Mouse (Mus musculus) heart, postnatal 0 days (tissue): ENCODE data around the gene Themis2. TPM values are rescaled to one million over a fixed set of nuclear protein-coding genes. Genes with fewer than 3 reads are reported as not detected.
"Not testable (repeated sequence)": the region's sequence is repeated elsewhere in the genome, so short reads cannot be mapped to it uniquely, and the experiment has no call there.

Source experiments
- ATAC-seq: fragments of 200-750 bp; cut with Nextera tagmentation; 2 replicates; pipeline ENCODE4 v1.8.0; 2017; ENCODE audit warnings: low read depth, moderate number of reproducible peaks, moderate library complexity; ENCODE audit not compliant: insufficient read depth
- DNase-seq: peaks from one replicate; pipeline ENCODE4 v3.0.0-alpha.2; 2016; ENCODE audit warnings: low spot score
- H3K27ac ChIP-seq: fragments of 300-500 bp; sonication (generic); 2 replicates; pipeline ENCODE4 v1.5.1; 2014; ENCODE audit warnings: low read depth, mild to moderate bottlenecking
- H3K27me3 ChIP-seq: fragments of 300-500 bp; sonication (generic); 2 replicates; pipeline ENCODE4 v1.6.1; 2014; ENCODE audit warnings: low read length, mixed read lengths; ENCODE audit not compliant: control insufficient read depth, insufficient read depth
- H3K36me3 ChIP-seq: fragments of 300-500 bp; sonication (generic); replicated peaks from 2 replicates; pipeline ENCODE4 v1.6.1; 2014; ENCODE audit warnings: low read length, mixed read lengths; ENCODE audit not compliant: control insufficient read depth, insufficient read depth
- H3K4me1 ChIP-seq: fragments of 300-500 bp; sonication (generic); 2 replicates; pipeline ENCODE4 v1.6.1; 2014; ENCODE audit warnings: antibody characterized with exemption; ENCODE audit not compliant: control insufficient read depth, insufficient read depth
- H3K4me2 ChIP-seq: fragments of 300-500 bp; sonication (generic); 2 replicates; pipeline ENCODE4 v1.6.1; 2014; ENCODE audit warnings: low read depth, mild to moderate bottlenecking, low read length, moderate library complexity
- H3K4me3 ChIP-seq: fragments of 300-500 bp; sonication (generic); 2 replicates; pipeline ENCODE4 v1.5.1; 2014; ENCODE audit warnings: low read depth, low read length
- H3K9ac ChIP-seq: fragments of 300-500 bp; sonication (generic); replicated peaks from 2 replicates; pipeline ENCODE4 v1.6.1; 2014; ENCODE audit warnings: low read depth, low read length, mixed read lengths
- H3K9me3 ChIP-seq: fragments of 300-500 bp; sonication (generic); replicated peaks from 2 replicates; pipeline ENCODE4 v1.6.1; 2016; ENCODE audit warnings: low read length; ENCODE audit not compliant: control insufficient read depth
- CTCF ChIP-seq: IDR thresholded peaks from 2 replicates; pipeline ENCODE4 v1.5.1; 2016; ENCODE audit warnings: antibody characterized with exemption, control low read depth, low read depth
- EP300 ChIP-seq: IDR thresholded peaks from 2 replicates; pipeline ENCODE4 v1.6.1; 2016; ENCODE audit warnings: antibody characterized with exemption, low read depth
- WGBS: fragments of 180-500 bp; shearing (Covaris S2); extraction: QIAGEN DNeasy Blood & Tissue Kit; methylation state at CpG from one replicate; pipeline ENCODE4 v1.1.7; 2014; 5-methylcytosine and 5-hydroxymethylcytosine counted together
- polyA plus RNA-seq: library from polyadenylated mRNA; unstranded; fragments of >200 nt; fragmentation: Nextera tagmentation; extraction: Ambion mirVana; gene quantifications from 2 replicates; pipeline ENCODE4 v1.2.1, GENCODE M21; 2015
- total RNA-seq: library from RNA; depleted of rRNA; stranded (reverse); fragments of >200 nt; gene quantifications from 2 replicates; pipeline ENCODE4 v1.2.3, GENCODE M21; 2014; ENCODE audit warnings: low replicate concordance

Themis2 gene
- total and polyA plus RNA-seq, 2 experiments from 2014 or later = 0.73 to 1.1 TPM

DNA sequence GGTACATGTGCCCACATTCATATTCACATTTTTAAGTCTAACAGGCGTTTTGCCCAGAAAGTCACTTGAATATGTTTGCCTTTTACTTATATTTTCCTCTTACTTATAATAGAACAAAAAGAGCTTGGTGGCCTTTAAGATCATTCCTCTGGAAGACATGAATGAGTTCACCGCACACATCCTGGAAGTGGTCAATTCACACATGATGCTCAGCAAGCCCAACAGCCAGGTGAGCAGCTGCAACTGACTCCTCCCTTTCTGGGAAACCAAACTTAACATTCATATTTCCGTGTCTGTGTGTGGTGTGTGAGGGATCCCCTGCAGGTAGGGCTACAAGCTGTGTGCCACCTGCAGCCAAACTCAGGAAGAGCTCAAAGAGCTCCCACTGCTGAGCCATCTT, 21.3 kb downstream of the Themis2 start:
- Histone ChIP-seq H3K4me3 (no peak overlapping the region), H3K4me1 (no peaks in the 10 kb centered on the region), H3K4me2 (no peak overlapping the region), H3K9ac (no peak overlapping the region), H3K27me3 (no peaks in the 10 kb centered on the region), H3K27ac (no peak overlapping the region), H3K36me3 (peaks cover 90% of the 10 kb centered on the region), H3K9me3 (no peaks in the 10 kb centered on the region)
- DNase-seq (no peak), ATAC-seq (no peak)
- TF ChIP-seq EP300 (no peak), CTCF (no peak)
- WGBS = 80% methylated on average over 3 of the region's 3 CpGs

DNA sequence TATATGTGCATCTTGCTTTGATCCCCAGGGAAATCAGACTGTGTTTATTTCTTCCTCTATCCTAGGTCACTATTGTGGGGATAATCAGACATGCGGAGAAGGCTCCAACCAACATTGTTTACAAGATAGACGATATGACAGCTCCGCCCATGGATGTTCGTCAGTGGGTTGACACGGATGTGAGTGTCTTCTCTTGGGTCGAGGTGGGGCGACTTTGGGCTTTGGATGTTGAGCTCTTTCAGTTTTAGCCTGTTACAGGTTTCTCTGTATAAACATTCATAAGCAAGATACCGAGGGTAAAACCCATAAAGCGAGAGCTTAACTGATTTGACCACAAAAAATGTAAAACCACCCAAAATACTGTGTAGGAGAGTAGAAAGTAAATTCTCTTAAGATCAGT, 24.4 kb downstream of the Themis2 start:
- Histone ChIP-seq H3K9me3 (no peaks in the 10 kb centered on the region), H3K4me3 (no peak overlapping the region), H3K27ac (no peak overlapping the region), H3K4me2 (no peak overlapping the region), H3K9ac (no peak overlapping the region), H3K36me3 (peaks cover 61% of the 10 kb centered on the region), H3K4me1 (0 out of 2 replicates have a peak, but pooled peaks cover 7% of the 10 kb centered on the region), H3K27me3 (no peaks in the 10 kb centered on the region)
- TF ChIP-seq CTCF (no peak), EP300 (no peak)
- 87% methylated on average over 9 of the region's 9 CpGs for WGBS
- ATAC-seq (no peak), DNase-seq (no peak)

DNA sequence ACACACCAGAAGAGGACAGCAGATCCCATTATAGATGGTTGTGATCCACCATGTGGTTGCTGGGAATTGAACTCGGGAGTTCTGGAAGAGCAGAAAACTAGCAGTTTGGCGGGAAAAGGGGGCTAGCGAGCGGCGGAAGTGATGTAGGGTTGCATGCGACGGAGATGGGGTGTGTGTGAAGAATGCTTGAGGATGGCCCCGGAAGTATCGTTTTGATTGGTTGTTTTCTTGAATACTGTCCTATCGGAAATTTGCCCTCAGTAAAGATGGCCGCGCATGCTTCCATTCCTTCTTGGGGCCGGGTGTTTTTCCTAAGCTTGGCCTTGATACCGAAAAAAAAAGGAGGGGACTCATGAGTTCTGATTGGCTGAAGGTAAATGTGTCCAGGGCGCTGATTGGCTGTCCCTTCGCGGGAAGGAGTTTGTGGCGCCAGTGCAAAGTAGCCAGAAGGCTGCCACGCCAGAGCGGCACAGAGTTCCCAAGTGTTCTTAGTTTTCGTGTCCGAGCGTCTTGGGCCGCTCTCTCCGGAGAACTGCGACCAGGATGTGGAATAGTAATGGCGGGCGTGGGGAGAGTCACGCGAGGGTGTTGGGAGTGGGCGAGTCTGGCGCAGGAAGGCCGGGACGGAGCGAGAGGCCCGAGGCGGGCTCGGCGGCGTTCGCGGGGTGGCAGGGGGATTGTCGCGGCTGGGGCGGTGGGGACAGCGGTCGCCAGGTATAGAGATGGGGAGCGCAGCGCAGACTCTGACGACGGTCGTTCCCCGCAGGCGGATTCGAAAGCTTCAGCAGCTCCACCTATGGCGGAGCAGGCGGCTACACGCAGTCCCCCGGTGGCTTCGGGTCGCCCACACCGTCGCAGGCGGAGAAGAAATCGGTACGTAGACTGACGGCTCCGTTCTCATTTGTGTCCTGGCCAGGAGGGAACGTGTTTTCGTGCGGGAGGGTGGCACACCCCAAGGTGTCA, 28.0 kb downstream of the Themis2 start, which contains the start of gene Rpa2:
Gene Rpa2 (plus strand): TSS at position 419 of the 963 bp plus-strand sequence.
- Histone ChIP-seq H3K9ac (peak within 1 kb of the TSS; percentile 77), H3K4me1 (0 out of 2 replicates have a peak, but pooled peaks cover 7% of the 10 kb centered on the region), H3K36me3 (peaks cover 26% of the 10 kb centered on the region), H3K9me3 (no peaks in the 10 kb centered on the region), H3K4me2 (peak within 1 kb of the TSS; percentile 95), H3K4me3 (peak within 1 kb of the TSS; percentile 75), H3K27ac (peak within 1 kb of the TSS; percentile 79), H3K27me3 (no peaks in the 10 kb centered on the region)
- WGBS = under 1% methylated on average over 70 of the region's 71 CpGs
- ATAC-seq = peak; percentile 96
- peak; percentile 99 for DNase-seq
- peak; percentile 70; the same call in 1 of the 2 replicates for TF ChIP-seq EP300
- no peak for TF ChIP-seq CTCF

DNA sequence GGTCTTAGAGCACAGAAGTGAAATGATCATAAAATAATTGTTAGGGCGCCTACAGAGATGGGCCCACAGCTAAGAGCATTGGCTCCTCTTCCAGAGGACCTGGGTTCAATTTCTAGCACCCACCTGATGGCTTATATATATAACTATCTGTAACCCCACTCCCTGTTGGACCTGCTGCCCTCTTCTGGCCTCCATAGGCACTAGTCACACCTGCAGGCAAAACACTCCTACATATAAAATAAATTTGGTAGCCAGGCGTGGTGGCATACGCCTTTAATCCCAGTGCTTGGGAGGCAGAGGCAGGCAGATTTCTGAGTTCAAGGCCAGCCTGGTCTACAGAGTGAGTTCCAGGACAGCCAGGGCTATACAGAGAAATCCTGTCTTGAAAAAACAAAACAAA, 33.1 kb downstream of the Themis2 start:
- not testable (repeated sequence) for H3K27ac ChIP-seq, DNase-seq, H3K4me3 ChIP-seq, H3K4me2 ChIP-seq, H3K36me3 ChIP-seq, H3K27me3 ChIP-seq, H3K9ac ChIP-seq, ATAC-seq, H3K9me3 ChIP-seq, H3K4me1 ChIP-seq
- WGBS = 82% methylated on average over 3 of the region's 3 CpGs

DNA sequence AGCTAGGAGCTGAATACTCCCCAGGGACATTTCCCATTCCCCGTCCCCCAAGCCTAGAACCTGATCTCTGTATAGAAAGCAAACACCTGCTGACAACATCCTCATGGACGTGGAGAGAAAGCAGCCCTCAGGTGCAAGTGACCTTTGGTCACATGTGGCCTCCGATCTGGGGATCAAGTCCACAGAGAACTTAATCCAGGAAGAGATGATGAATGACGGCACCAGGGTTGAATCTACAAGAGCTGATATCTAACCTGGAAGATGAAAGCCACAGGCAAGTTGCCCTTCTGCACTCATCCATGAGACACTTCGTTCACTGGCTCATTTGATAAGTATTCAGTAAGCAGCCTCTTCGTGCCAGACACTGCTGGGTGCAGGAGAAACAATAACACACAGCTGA, 33.6 kb downstream of the Themis2 start:
- WGBS = 62% methylated on average over 6 of the region's 6 CpGs
- H3K4me1 ChIP-seq = no peaks in the 10 kb centered on the region
- H3K4me3 ChIP-seq = no peak overlapping the region
- H3K4me2 ChIP-seq = no peak overlapping the region
- ATAC-seq = no peak
- H3K9ac ChIP-seq = no peak overlapping the region
- no peak overlapping the region for H3K27ac ChIP-seq
- H3K9me3 ChIP-seq = no peaks in the 10 kb centered on the region
- TF ChIP-seq CTCF (no peak), EP300 (no peak)
- H3K36me3 ChIP-seq = no peaks in the 10 kb centered on the region
- H3K27me3 ChIP-seq = no peaks in the 10 kb centered on the region
- DNase-seq = no peak
